ENCODE assay signal across 18 mouse cellular contexts in genomic region chr4:94186997-94187396, GRCm38 (mm10).
DNase-seq lines count a peak whose midpoint lies in the region; ATAC-seq and TF ChIP-seq lines count a peak whose summit lies in the region.
"Had no signal": no experiment of that assay in that cellular context is flagged by ENCODE, and none has a peak within 500 bp of the region (broad histone marks: within the 10 kb centered on the region; RNA-seq: fewer than 3 reads in every experiment).

No protein-coding gene starts in this region.

- no peaks in the 10 kb centered on the region for H3K36me3 ChIP-seq in hindbrain, embryonic 14.5 days (replicated peaks; ENCODE audit: control insufficient read depth, insufficient read depth)
- H3K36me3 ChIP-seq in hindbrain, embryonic 11.5 days (ENCODE audit: control insufficient read depth, insufficient read depth, low read length) = no peaks in the 10 kb centered on the region
- H3K36me3 ChIP-seq in lung, embryonic 14.5 days (ENCODE audit: insufficient read depth) = no peaks in the 10 kb centered on the region
- H3K36me3 ChIP-seq: G1E; hindbrain, embryonic 15.5 days; limb, embryonic 15.5 days had no signal

- no peaks in the 10 kb centered on the region for H3K27me3 ChIP-seq in hindbrain, embryonic 14.5 days (ENCODE audit: control insufficient read depth, insufficient read depth, low read length)
- no peaks in the 10 kb centered on the region for H3K27me3 ChIP-seq in hindbrain, embryonic 11.5 days (ENCODE audit: control insufficient read depth, insufficient read depth, low read length)
- H3K27me3 ChIP-seq in lung, embryonic 14.5 days (ENCODE audit: insufficient read depth, low read length) = no peaks in the 10 kb centered on the region
- H3K27me3 ChIP-seq: hindbrain, embryonic 15.5 days; limb, embryonic 15.5 days had no signal

- H3K4me3 ChIP-seq in hindbrain, embryonic 14.5 days (replicated peaks; ENCODE audit: low read length) = no peak overlapping the region
- no peak overlapping the region for H3K4me3 ChIP-seq in hindbrain, embryonic 11.5 days (ENCODE audit: low read depth, low read length)
- no peak overlapping the region for H3K4me3 ChIP-seq in lung, embryonic 14.5 days (ENCODE audit: low read depth, low read length)
- H3K4me3 ChIP-seq: erythroblast, embryonic 14.5 days; hindbrain, embryonic 15.5 days; limb, embryonic 15.5 days had no signal

- ATAC-seq in hindbrain, embryonic 14.5 days (ENCODE audit: low FRiP score) = 0 out of 2 replicates have a peak, but pooled peaks have one; percentile 29
- no peak for ATAC-seq in hindbrain, embryonic 11.5 days (ENCODE audit: low FRiP score)
- peak; percentile 62; the same call in 1 of the 2 replicates for ATAC-seq in lung, embryonic 14.5 days (ENCODE audit: insufficient read depth)

- DNase-seq in hindbrain, embryonic 14.5 days (ENCODE audit: low spot score) = no peak
- no peak for DNase-seq in hindbrain, embryonic 11.5 days (ENCODE audit: low spot score)
- DNase-seq in lung, embryonic 14.5 days = peak; percentile 68
- no peak for DNase-seq in lung, postnatal 10 days
- DNase-seq in 416B (ENCODE audit: low read depth) = peak; percentile 40
- DNase-seq in brain, adult 2 months (ENCODE audit: low read depth, low spot score) = peak; percentile 10
- no peak for DNase-seq in adrenal gland, postnatal 36 days
- DNase-seq: adrenal gland, postnatal 10 days; cerebellum, adult 9-10 months; embryo, embryonic 11 days; lung, postnatal 36 days; right cerebral cortex, postnatal 14 days; thymus, adult 18-20 months had no signal

- no peak overlapping the region for H3K27ac ChIP-seq in hindbrain, embryonic 14.5 days
- H3K27ac ChIP-seq in hindbrain, embryonic 11.5 days (ENCODE audit: low read depth, low read length) = no peak overlapping the region
- no peak overlapping the region for H3K27ac ChIP-seq in lung, embryonic 14.5 days (ENCODE audit: low read depth)
- H3K27ac ChIP-seq: hindbrain, embryonic 15.5 days; limb, embryonic 15.5 days had no signal

- H3K9ac ChIP-seq in hindbrain, embryonic 14.5 days = no peak overlapping the region
- H3K9ac ChIP-seq in hindbrain, embryonic 11.5 days (ENCODE audit: low read depth, low read length) = no peak overlapping the region
- no peak overlapping the region for H3K9ac ChIP-seq in lung, embryonic 14.5 days
- H3K9ac ChIP-seq: hindbrain, embryonic 15.5 days; limb, embryonic 15.5 days had no signal

- no peak overlapping the region for H3K4me2 ChIP-seq in hindbrain, embryonic 14.5 days (replicated peaks)
- no peak overlapping the region for H3K4me2 ChIP-seq in hindbrain, embryonic 11.5 days (replicated peaks; ENCODE audit: low read depth, low read length)
- H3K4me2 ChIP-seq in lung, embryonic 14.5 days = no peak overlapping the region
- H3K4me2 ChIP-seq: hindbrain, embryonic 15.5 days; limb, embryonic 15.5 days; midbrain, embryonic 11.5 days had no signal

- H3K9me3 ChIP-seq in hindbrain, embryonic 14.5 days (ENCODE audit: control insufficient read depth, low read length) = no peaks in the 10 kb centered on the region
- no peaks in the 10 kb centered on the region for H3K9me3 ChIP-seq in hindbrain, embryonic 11.5 days (ENCODE audit: control insufficient read depth, low read length)
- no peaks in the 10 kb centered on the region for H3K9me3 ChIP-seq in lung, embryonic 14.5 days (ENCODE audit: low read depth, low read length)
- H3K9me3 ChIP-seq: G1E; hindbrain, embryonic 15.5 days; limb, embryonic 15.5 days had no signal

- 67% methylated on average over 4 of the region's 4 CpGs for WGBS in hindbrain, embryonic 14.5 days
- 89% methylated on average over 4 of the region's 4 CpGs for WGBS in hindbrain, embryonic 11.5 days
- 53% methylated on average over 4 of the region's 4 CpGs for WGBS in lung, embryonic 14.5 days

- TF ChIP-seq CTCF in lung, embryonic 14.5 days (IDR thresholded peaks at IDR 0.05; ENCODE audit: low read depth) = no peak

- H3K4me1 ChIP-seq in hindbrain, embryonic 14.5 days (replicated peaks; ENCODE audit: control insufficient read depth, insufficient read depth, low read length) = no peaks in the 10 kb centered on the region
- no peaks in the 10 kb centered on the region for H3K4me1 ChIP-seq in hindbrain, embryonic 11.5 days (replicated peaks; ENCODE audit: control insufficient read depth, insufficient read depth, low read length)
- no peaks in the 10 kb centered on the region for H3K4me1 ChIP-seq in lung, embryonic 14.5 days (ENCODE audit: insufficient read depth)
- H3K4me1 ChIP-seq: limb, embryonic 15.5 days had no signal

Comparison
In these comparisons a context has a peak if more than half of its experiments do, and no peak if none do; other contexts are left out.
1. DNase-seq: peak in lung, embryonic 14.5 days (single experiment), 416B (single experiment) and brain, adult 2 months (single experiment); none in hindbrain, embryonic 14.5 days (single experiment), hindbrain, embryonic 11.5 days (single experiment), lung, postnatal 10 days (single experiment) and adrenal gland, postnatal 36 days (0 of 2).